ENCODE assay signal across 10 mouse cellular contexts in genomic region chr17:10321092-10321491, GRCm38 (mm10). TPM values are rescaled to one million over a fixed set of nuclear protein-coding genes. Genes with fewer than 3 reads are reported as not detected.
DNase-seq lines count a peak whose midpoint lies in the region; ATAC-seq and TF ChIP-seq lines count a peak whose summit lies in the region.
"Had no signal": no experiment of that assay in that cellular context is flagged by ENCODE, and none has a peak within 500 bp of the region (broad histone marks: within the 10 kb centered on the region; RNA-seq: fewer than 3 reads in every experiment).

No protein-coding gene starts in this region.

- H3K4me3 ChIP-seq in left cerebral cortex, adult 2 months: peak overlapping the region; percentile 89
- H3K4me3 ChIP-seq in embryonic facial prominence, embryonic 15.5 days (replicated peaks): no peak overlapping the region
- H3K4me3 ChIP-seq in hindbrain, embryonic 12.5 days: peak overlapping the region; percentile 13; the same call in 1 of the 2 replicates
- peak overlapping the region; percentile 22 for H3K4me3 ChIP-seq in midbrain, embryonic 15.5 days

- no peaks in the 10 kb centered on the region for H3K27me3 ChIP-seq in embryonic facial prominence, embryonic 15.5 days
- no peaks in the 10 kb centered on the region for H3K27me3 ChIP-seq in hindbrain, embryonic 12.5 days
- H3K27me3 ChIP-seq in midbrain, embryonic 15.5 days (replicated peaks): no peaks in the 10 kb centered on the region
- H3K27me3 ChIP-seq: Patski; stomach, embryonic 15.5 days had no signal

- intact Hi-C loops in left cerebral cortex, adult 2 months (cut with DNase I): loop anchor here (2.0 kb wide), 1 partner anchor 424 kb away; no protein-coding TSS in a partner anchor

- no peaks in the 10 kb centered on the region for H3K36me3 ChIP-seq in embryonic facial prominence, embryonic 15.5 days
- peaks cover 3% of the 10 kb centered on the region; the same call in 1 of the 2 replicates for H3K36me3 ChIP-seq in hindbrain, embryonic 12.5 days
- no peaks in the 10 kb centered on the region for H3K36me3 ChIP-seq in midbrain, embryonic 15.5 days (replicated peaks)
- H3K36me3 ChIP-seq: stomach, embryonic 15.5 days had no signal

- H3K4me1 ChIP-seq in embryonic facial prominence, embryonic 15.5 days: no peaks in the 10 kb centered on the region; the same call in 1 of the 2 replicates
- peaks cover 22% of the 10 kb centered on the region for H3K4me1 ChIP-seq in hindbrain, embryonic 12.5 days
- peaks cover 16% of the 10 kb centered on the region for H3K4me1 ChIP-seq in midbrain, embryonic 15.5 days
- H3K4me1 ChIP-seq: stomach, embryonic 15.5 days had no signal

- peak in 1 of 2 experiments; percentile 4 for DNase-seq in left cerebral cortex, adult 2 months (ENCODE audit: extremely low spot score in 1 of 2, low spot score in 2 of 2)
- DNase-seq in left cerebral cortex, adult 8-10 months (ENCODE audit: low spot score in 2 of 2): no peak
- no peak for DNase-seq in urinary bladder, postnatal 14 days (ENCODE audit: low spot score)
- DNase-seq in spleen, postnatal 10 days (ENCODE audit: low spot score in 2 of 2): no peak
- DNase-seq: layer of hippocampus, adult 9-11 months had no signal

- ATAC-seq in embryonic facial prominence, embryonic 15.5 days (ENCODE audit: insufficient number of reproducible peaks, low FRiP score, low TSS enrichment, low read depth): no peak
- no peak for ATAC-seq in hindbrain, embryonic 12.5 days (ENCODE audit: low FRiP score)
- no peak for ATAC-seq in midbrain, embryonic 15.5 days (replicated peaks)
- ATAC-seq: Patski had no signal

- H3K9ac ChIP-seq in embryonic facial prominence, embryonic 15.5 days: no peak overlapping the region
- H3K9ac ChIP-seq in hindbrain, embryonic 12.5 days: 0 out of 2 replicates have a peak overlapping the region, but pooled peaks have one; percentile 32
- H3K9ac ChIP-seq in midbrain, embryonic 15.5 days: peak overlapping the region; percentile 17; the same call in 1 of the 2 replicates

- H3K9me3 ChIP-seq in embryonic facial prominence, embryonic 15.5 days (replicated peaks): no peaks in the 10 kb centered on the region
- H3K9me3 ChIP-seq in hindbrain, embryonic 12.5 days (replicated peaks): no peaks in the 10 kb centered on the region
- no peaks in the 10 kb centered on the region for H3K9me3 ChIP-seq in midbrain, embryonic 15.5 days
- H3K9me3 ChIP-seq: stomach, embryonic 15.5 days had no signal

- peak overlapping the region; percentile 99 for H3K27ac ChIP-seq in left cerebral cortex, adult 2 months
- H3K27ac ChIP-seq in embryonic facial prominence, embryonic 15.5 days (replicated peaks): no peak overlapping the region
- H3K27ac ChIP-seq in hindbrain, embryonic 12.5 days: no peak overlapping the region
- peak overlapping the region; percentile 56; the same call in 1 of the 2 replicates for H3K27ac ChIP-seq in midbrain, embryonic 15.5 days

- no peak for TF ChIP-seq CTCF in left cerebral cortex, adult 2 months (IDR thresholded peaks at IDR 0.05)

- H3K4me2 ChIP-seq in embryonic facial prominence, embryonic 15.5 days (replicated peaks): 0 out of 2 replicates have a peak overlapping the region, but pooled peaks have one; percentile 21
- peak overlapping the region; percentile 49 for H3K4me2 ChIP-seq in hindbrain, embryonic 12.5 days (replicated peaks)
- peak overlapping the region; percentile 47 for H3K4me2 ChIP-seq in midbrain, embryonic 15.5 days

- 38% methylated on average over 1 of the region's 1 CpGs for WGBS in embryonic facial prominence, embryonic 15.5 days
- WGBS in hindbrain, embryonic 12.5 days: 19% methylated on average over 1 of the region's 1 CpGs
- 14% methylated on average over 1 of the region's 1 CpGs for WGBS in midbrain, embryonic 15.5 days

RNA-seq across cellular contexts. Expression of gene Qk, which starts 1.4 kb away (rescaled TPM):
- 100 to 1,000 TPM; 311 to 342 TPM for total RNA-seq in left cerebral cortex, adult 2 months (2021)
- 100 to 1,000 TPM; 375 to 387 (median 386) TPM for total RNA-seq in left cerebral cortex, adult 8-10 months (2022)
- polyA plus RNA-seq in embryonic facial prominence, embryonic 15.5 days (2015; fragmentation: Nextera tagmentation; extraction: Ambion mirVana): 27.4 and 29.2 TPM in 2 replicates
- polyA plus RNA-seq in hindbrain, embryonic 12.5 days (2016; fragmentation: Nextera tagmentation; extraction: Ambion mirVana): 46.8 and 52.4 TPM in 2 replicates
- 34.5 and 39.0 TPM in 2 replicates for polyA plus RNA-seq in midbrain, embryonic 15.5 days (2015; fragmentation: Nextera tagmentation; extraction: Ambion mirVana)

Comparison
In these comparisons a context has a peak if more than half of its experiments do, and no peak if none do; other contexts are left out.
1. H3K27ac ChIP-seq: peak in left cerebral cortex, adult 2 months (single experiment) and midbrain, embryonic 15.5 days (single experiment); none in embryonic facial prominence, embryonic 15.5 days (single experiment) and hindbrain, embryonic 12.5 days (single experiment).
2. Peak in every context shown above with its lines, with median percentiles within 50 percentile points of each other: H3K4me2 ChIP-seq.